Mouse (Mus musculus) frontal cortex, postnatal 10 days (tissue): ENCODE measurements at regions not wholly inside any gene's neighbourhood (a gene's known extent, or its start where the extent isn't known, plus 50 kb on each side); places are given as distances from the start of the nearest gene placed in this dataset.

Source experiments
- DNase-seq, 2 experiments: peaks; one replicate each; pipeline ENCODE4 v3.0.0; 2022; ENCODE audit warnings: low spot score in 2 of 2, mixed read lengths in 1 of 2

DNA sequence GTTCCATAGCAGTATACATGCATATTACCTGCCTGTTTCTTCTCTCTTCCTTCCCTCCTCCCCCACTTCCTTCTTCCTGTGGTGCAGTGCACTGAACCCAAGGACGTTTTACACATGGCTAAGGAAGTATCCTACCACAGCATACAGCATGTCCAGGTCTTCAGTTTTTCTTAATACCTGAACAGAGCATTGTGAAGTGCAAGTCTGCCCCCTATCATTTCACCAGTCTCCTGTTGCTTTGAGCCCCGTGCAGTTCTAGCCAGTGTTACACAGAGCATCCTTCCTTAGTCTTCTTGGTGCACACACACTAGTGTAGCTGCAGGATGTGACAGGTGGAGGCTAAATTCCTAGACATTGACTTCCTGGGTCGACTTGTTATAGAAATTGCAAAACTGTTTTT, 53.7 kb upstream of the Foxb1 start:
- DNase-seq = no peak

DNA sequence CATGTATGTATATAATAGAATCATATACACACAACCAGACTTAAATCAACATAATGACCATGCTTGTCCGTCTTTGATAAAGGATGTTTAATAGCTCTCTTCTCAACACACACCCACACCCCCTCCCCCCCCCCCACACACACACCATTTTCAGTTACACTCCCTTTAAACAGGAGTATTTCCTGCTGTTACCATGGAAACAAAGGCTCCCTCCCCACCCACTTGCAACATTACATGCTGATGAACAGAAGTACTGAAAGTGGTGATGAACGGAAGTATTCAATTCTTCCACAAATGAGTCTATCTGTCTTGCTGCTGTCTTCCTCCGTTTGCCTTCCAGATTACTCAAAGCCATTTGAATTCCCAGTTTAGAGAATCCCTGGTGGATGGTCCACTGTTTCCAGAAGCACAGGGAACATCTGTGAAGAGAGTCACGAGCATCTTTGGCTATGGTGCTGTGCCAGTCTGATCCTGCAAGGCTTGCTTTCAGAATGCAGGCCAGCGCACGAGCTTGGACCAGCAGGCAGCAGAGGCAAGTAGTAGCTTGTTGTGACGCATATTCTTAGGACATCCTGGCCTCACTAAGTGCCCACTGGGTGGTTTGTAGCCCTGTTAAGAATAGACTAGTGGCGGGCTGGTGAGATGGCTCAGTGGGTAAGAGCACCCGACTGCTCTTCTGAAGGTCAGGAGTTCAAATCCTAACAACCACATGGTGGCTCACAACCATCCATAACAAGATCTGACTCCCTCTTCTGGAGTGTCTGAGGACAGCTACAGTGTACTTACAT, 62.6 kb upstream of the Foxb1 start:
- peak in 1 of 2 experiments; percentile 8 for DNase-seq

DNA sequence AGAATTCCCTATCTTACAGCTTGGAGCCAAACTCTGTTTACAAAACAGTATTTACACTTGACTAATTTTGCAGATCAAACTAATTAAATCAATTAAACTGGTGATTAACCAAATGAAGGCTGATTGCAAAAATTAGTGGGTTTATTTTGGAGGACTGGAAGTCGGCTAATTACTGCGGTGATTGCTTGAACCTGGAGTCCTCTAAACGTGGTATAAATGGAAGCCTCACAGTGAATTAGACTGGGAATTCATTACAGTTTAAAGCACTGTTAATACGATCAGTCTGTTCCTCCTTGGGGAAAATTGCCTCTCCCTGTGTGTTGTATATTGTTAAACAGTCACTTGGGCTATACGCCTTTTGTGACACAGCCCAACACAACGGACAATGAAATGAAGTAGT, 67.7 kb upstream of the Foxb1 start:
- no peak for DNase-seq

DNA sequence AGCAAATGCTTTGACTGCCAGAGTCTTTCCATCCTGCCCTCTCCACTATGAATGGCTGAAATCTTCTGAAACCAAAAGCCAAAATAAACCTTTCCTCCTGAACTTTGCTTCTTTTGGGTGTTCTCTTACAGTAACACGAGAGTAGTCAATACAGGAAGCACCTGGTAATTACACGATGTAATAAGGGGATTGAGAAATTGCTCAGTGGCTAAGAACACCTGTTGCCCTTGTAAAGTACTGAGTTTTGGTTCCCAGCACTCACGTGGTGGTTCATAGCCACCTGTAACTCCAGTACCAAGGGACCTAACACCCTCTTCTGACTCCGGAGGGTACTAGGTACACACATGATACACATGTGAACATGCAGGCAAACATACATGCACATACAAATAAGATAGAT, 74.7 kb upstream of the Foxb1 start:
- no peak for DNase-seq

DNA sequence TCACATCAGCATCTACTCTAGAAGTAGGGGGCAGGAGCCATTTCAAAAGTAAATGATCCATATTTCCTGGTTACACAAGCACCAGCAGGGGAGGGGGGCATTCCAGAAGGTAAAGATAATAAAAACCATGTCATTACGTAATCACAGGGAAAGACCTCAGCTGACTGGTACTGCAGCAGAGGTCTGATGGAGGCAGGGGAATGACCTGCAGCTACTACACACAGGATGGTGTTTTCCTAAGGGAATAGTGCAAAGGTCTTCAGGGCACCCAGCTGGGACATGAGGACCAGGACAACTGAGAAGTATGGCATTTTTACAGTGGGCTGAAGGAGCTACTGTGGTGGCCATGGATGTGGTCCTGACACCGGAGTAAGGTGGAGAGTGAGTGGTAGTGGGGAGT, 78.5 kb upstream of the Foxb1 start:
- no peak for DNase-seq

DNA sequence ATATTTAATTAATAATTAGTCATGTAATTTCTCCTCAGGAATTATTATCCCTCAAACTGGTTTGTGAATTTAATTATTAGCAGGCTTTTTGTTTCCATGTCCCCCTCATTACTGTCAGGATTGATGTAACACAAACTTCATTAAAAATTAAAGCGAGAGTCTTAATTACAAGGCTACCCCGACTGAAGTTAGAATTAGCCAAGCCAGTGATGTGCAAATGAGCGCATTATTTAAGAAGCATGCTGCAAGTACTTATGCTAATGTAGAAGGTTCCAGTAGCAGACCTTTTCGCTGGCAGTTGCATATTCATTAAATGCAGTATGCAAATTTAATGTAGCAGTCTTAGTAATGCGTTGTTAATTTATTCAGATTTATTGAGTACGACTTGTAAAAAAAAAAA, 84.0 kb upstream of the Foxb1 start:
- DNase-seq = no peak

DNA sequence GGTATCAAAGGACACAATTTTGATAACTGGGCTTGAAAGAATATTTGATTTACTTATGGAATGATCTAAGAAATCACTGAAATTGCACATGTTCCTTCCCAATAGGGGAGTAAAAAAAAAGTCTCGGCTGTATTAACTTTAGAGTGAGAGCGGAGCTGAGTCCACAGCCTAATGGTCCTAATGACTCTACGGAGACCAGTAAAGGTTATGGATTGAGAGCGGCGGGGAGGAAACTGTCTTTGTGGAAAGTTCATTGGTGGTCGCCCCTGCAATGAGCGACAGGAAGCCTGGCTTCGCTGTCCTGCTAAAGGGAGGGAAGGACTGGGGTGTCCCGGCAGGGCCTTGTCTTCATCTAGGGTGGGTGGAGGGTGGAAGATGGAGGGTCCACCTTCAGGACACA, 84.5 kb upstream of the Foxb1 start:
- DNase-seq = no peak

DNA sequence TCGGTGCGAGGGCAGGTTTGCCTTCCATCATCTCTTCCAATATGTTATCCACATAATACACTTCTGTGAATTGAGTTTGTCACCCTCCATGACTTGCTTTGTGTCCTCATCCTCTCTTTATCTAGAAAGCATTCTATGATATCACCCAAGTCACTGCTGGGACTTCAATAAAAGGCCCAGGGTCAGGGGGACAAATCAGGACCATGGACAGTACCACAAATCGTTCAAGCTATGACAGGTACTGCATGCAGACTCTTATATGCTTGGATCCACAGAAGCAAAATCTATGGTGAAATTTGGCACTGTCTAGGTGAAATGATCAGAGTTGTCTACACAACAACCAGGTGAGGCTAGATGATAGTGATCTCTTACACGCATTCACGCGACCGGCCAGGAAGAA, 95.9 kb upstream of the Foxb1 start:
- no peak for DNase-seq

DNA sequence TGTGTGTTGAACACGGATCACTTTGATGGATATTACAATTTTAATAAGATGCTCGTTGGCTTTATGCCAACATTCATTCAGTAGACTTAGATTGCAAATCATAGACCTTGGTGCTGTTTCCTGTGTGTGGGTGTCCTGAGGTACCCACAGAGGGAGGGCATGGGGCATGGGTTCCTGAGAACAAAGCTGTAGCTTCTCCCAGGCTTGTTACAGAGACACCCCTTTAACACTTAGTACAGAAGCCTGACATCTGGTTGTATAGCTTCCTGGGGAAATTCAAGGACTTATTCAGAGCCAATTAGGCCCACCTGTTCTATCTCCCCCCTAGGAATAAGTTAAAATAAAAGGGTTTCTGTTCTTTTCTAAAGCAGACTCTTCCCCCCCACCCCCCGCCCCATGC, 97.9 kb upstream of the Foxb1 start:
- DNase-seq = no peak

DNA sequence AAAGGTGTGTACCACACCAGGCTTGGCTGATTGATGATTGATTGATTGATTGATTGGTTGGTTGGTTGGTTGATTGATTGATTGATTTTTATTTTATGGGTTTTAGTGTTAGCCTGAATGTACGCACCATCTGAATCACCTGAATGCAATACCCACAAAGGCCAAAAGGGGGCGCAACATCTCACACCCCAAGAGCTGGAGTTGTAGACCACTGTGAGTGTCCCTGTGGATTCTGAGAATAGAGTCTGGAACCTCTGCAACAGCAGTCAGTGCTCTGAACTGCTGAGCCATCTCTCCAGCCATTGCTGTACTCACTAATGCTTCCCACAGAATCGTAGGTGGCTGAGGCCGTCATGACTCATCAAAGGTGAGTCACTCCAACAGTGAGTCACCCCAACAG, 109.4 kb upstream of the Foxb1 start:
- no peak for DNase-seq

DNA sequence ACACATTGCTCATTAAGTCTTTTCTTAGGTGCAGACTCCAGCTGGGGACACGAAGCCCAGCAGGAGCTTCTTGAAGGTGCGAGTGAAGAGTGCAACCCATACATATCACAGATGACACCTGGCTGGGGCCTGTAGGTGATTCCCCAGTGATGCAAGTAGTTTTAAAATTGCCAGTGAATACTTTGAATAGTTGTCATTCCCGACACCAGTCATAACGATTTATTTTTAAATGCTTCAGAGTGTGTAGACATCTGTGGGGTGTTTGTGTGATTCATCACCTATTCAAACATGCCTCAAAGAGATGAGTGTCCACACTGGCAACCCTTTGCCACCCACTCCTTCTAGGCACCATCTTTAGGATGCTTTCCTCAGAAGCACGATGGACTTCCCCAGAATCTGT, 102.9 kb upstream of the Bnip2 start:
- no peak for DNase-seq

DNA sequence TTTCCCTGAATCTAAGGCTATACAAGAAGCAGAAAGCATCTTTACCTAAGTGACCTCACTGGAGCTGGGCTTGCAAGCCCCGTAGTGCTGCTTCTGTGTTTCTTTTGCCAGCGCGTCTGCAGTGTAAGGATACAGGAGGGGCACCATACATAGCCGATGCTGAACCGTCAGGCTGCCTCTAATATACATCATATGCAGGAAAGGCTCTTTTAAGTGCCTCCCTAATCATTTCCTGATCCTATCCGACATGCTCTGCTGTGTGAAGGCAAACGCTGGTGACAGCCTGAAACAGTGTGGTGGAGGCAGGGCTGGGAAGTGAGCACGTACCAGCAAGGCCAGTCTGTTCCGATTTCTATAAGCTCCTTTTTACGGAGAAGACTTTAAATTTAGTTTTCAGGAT, 91.2 kb upstream of the Bnip2 start:
- DNase-seq = no peak

DNA sequence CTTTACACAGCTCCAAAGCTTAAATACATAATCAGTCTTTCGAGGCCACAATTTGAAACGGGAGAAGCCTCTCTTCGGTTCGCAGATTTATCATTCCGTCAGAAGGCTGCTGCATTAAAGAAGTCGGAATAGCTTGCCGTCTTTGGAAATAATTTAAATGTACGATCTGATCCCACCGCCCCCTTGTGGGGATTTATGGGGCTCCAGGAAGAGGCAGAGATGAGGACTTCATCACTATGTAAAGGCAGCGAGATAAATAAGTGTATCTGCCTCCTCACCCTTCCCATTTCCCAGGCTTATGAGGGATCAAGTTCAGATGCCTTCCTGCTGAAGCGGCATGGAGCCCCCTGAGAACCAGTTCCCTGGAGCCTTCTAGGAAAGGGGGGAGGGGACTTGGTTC, 89.9 kb upstream of the Bnip2 start:
- peak; percentile 7 to 31 for DNase-seq

DNA sequence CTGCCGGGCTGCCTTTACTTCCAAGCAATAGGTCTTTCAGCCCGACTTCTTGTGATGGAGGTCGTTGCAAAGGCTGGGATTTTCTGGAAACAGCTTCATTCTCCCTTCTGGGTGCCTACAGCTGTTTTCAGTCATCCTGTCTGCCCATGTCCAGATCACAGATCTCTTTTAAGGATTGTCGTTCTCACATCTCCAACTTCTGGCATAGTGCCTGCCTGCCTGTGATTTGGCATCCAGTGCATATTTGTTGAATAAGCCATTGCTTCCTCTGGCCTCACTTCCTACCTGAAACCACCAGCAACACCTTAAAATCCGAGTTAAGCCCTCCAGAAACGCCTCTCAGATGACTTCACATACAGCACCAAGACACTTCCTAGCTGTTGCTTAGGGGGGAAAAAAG, 88.4 kb upstream of the Bnip2 start:
- no peak for DNase-seq

DNA sequence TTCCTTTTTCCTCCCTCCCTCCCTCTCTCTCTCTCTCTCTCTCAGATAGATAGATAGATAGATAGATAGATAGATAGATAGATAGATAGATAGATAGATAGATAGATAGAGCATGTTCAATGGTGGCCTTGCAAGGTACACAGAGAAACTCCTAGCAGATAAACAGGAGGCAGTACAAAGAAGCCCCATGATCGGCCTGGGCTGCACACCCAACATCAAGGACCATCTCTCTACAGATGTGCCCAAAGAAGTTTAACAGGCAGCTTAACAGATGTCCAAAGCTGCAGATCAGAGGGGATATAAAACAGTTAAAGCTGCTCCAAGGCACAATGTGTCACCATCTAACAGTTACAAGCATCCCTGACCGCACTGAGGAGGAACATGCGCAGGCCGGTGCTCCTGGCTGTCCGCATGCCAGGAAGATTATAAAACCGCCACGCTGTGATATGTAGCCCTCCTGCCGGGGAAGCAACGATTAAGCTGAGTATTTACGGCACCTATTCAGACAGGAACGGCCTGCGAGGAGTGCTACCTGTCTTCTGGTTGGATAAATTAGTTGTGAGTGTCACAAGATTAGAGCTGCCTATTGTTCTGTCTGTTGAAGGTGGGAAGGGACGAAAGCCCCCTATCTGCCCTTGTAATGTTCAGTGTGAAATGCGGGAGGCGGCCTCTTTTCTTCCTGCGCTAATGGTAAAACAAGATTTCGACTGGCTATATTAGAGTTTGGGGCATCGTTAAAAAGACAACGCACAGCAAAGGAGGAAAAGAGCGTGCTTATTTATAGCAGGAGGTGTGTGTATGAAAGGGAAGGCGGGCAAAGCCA, 81.9 kb upstream of the Bnip2 start:
- DNase-seq = no peak

DNA sequence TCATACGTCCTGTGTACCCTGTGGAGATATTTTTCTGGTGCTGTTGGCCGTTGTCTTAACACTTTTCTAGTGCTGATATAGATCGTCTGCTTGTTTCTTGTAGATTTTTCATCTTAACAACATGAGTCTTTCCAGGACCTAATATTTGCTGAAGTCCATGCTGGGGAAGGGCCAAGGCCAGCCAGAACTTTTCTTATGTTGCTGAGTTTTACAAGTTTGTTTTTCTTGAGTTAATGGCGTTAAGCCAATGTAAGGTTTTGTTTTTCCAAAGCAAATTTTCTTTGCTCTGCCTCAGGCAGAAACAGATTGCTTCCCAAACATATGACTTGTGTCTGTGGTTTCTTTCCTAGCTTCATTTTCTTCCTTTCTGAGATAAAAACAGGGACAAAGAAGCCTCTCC, 78.6 kb upstream of the Bnip2 start:
- DNase-seq = no peak

DNA sequence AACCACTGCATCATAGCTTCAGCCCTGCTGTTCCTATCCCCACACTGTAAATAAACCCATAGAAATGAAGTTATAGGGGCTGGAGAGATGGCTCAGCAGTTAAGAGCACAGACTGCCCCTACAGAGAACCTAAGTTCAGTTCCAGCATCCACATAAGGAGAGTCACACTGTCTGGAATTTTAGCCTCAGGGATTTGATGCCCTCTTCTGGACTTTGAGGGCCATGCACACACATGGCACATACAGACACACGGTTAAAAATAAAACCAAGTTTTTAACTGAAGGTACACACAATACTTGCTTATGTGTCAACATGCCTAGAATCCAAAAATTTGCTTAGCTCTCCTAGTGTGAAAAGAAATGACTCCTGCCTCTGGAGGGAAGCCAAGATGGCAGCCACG, 61.1 kb upstream of the Bnip2 start:
- no peak for DNase-seq

DNA sequence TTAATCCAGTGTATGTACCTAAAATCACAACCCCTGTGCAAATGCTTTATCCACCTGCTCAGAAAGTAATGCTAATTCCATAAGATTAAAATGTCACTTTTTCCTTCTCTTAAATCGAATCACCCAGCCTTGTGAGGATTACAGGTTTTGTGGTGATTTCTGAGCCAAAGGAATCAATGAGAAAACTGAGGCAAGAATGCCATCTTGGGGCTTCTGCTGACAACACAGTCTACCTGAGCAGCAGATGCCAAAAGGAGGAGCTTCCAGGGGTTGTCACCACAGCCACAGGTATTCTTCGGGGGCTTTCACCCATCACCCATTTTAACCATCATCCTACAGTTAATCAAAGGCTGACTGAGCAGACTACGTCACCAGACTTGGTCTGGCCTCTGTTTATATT, 51.4 kb upstream of the Bnip2 start:
- no peak for DNase-seq
